Mouse (Mus musculus): ENCODE results near the gene Efcab2.
"Not testable (repeated sequence)": the region's sequence is repeated elsewhere in the genome, so short reads cannot be mapped to it uniquely, and the experiment has no call there.

Gene Efcab2

DNA sequence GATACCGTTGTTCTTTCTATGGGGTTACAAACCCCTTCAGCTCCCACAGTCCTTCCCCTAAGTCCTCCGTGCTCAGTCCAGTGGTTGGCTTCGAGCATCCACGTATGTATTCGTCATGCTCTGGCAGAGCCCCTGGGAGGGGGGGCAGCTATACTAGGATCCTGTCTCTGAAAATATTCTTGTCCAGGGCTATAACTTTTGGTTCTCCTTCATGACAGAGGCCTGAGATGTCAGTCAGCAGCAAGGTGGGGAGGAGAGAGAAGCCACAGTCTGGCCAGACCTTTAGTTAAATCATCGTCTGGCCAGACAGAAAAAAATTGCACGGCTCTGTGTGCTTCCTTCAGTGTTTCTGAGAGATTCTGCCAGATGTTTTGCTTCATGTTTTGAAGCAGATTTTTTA is 5.2 kb upstream of the Efcab2 start:
- DNase-seq (ENCODE audit: extremely low read depth, low read depth, low spot score), result no peak

GRCm38 (mm10) chr1:178401960-178402359 is 3.9 kb upstream of the Efcab2 start:
- DNase-seq (ENCODE audit: extremely low read depth, low read depth, low spot score), result no peak

- no peak for DNase-seq (ENCODE audit: extremely low read depth, low read depth, low spot score)
Observed at GRCm38 (mm10) chr1:178405445-178405911, 407 bp upstream of the Efcab2 start.

GRCm38 (mm10) chr1:178406765-178407645 is 1.1 kb downstream of the Efcab2 start:
- no peak for DNase-seq (ENCODE audit: extremely low read depth, low read depth, low spot score)

GRCm38 (mm10) chr1:178407651-178408050 is 1.8 kb downstream of the Efcab2 start:
- DNase-seq (ENCODE audit: extremely low read depth, low read depth, low spot score), result no peak

- no peak for DNase-seq (ENCODE audit: extremely low read depth, low read depth, low spot score)
Observed at GRCm38 (mm10) chr1:178408901-178409361, 3.0 kb downstream of the Efcab2 start.

- DNase-seq (ENCODE audit: extremely low read depth, low read depth, low spot score), result not testable (repeated sequence)
Observed at GRCm38 (mm10) chr1:178413367-178413766, 7.5 kb downstream of the Efcab2 start.

DNA sequence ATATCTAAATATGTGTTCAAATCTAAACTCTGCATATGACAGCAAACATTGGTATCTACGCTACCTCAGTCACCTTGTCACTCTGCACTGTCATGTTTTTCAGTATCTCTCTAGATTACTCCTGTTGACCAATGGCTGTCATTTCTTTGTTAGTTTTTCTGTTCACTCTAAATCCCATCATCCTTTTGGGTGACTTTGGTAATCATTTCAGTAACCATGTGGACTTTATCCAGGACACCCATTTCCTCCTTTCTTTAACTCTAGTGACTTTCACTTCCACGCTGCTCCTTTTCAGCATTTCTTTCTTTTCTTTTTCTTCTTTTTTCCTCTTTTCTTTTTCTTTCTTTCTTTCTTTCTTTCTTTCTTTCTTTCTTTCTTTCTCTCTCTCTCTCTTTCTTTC is 13.7 kb downstream of the Efcab2 start:
- DNase-seq (ENCODE audit: extremely low read depth, low read depth, low spot score), result no peak

GRCm38 (mm10) chr1:178423662-178424061 is 17.8 kb downstream of the Efcab2 start:
- no peak for DNase-seq (ENCODE audit: extremely low read depth, low read depth, low spot score)

DNA sequence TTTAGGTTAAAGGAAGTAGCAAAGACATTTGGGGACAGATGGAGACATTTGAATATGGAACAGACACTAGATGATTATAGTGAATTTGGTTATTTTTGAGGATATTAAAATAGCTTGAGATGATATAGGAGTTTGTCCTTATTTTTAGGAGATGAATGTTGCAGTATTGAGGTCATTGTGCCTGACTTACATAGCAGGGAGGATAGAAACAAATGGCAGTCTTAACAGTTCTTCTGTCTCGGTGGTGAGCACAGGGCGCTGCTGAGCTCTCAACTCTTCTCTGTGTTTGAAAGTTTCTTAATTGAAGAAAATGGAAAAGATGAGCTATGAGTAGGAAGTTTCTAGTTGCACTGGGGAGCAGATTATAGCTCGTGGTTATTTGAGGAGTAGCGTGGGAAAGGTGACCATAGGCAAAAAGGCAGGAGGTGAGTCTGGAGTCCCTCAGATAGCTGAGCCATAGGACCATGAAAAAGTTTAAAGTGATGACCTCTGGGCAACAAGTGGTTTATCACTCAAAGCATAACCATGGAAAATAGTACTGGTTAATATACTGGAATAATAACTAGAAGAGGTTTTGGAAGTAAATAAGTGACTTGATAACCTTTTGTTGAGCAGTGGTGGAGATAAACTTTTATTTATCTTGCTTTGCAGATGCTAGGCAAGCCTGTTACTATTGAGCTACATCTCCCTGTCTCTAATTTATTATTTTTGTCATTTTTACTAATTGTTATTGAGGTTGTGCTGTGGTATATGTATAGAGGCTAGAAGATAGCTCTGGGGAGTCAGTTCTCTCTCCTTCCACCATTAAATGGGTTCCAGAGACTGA is 25.9 kb downstream of the Efcab2 start:
- DNase-seq (ENCODE audit: extremely low read depth, low read depth, low spot score), result no peak

- DNase-seq (ENCODE audit: extremely low read depth, low read depth, low spot score), result no peak
Observed at GRCm38 (mm10) chr1:178433619-178434018, 27.7 kb downstream of the Efcab2 start.

DNA sequence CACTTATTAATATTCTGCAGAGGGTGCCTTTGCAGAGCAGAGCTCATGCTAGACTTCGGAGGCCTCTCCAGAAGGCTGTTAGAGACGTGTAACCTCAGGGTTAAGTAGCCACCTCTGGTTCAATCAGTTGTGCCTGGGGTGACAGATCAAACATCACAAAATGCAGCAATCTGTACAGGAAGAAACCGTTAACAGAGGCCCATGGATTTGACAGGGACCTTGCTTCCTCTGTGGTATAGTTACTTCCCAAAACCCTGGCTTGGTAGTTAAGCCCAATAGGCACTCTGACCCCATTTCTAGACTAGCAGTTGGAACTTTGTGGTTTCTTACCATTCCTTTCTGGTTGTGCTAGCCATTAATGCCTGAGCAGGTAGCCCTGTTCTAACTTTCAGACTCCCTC is 38.5 kb downstream of the Efcab2 start:
- DNase-seq (ENCODE audit: extremely low read depth, low read depth, low spot score), result no peak

GRCm38 (mm10) chr1:178447036-178447435 is 41.2 kb downstream of the Efcab2 start:
- no peak for DNase-seq (ENCODE audit: extremely low read depth, low read depth, low spot score)

- DNase-seq (ENCODE audit: extremely low read depth, low read depth, low spot score), result no peak
Observed at GRCm38 (mm10) chr1:178448271-178448744, 42.4 kb downstream of the Efcab2 start.

- no peak for DNase-seq (ENCODE audit: extremely low read depth, low read depth, low spot score)
Observed at GRCm38 (mm10) chr1:178449172-178449571, 43.3 kb downstream of the Efcab2 start.

DNA sequence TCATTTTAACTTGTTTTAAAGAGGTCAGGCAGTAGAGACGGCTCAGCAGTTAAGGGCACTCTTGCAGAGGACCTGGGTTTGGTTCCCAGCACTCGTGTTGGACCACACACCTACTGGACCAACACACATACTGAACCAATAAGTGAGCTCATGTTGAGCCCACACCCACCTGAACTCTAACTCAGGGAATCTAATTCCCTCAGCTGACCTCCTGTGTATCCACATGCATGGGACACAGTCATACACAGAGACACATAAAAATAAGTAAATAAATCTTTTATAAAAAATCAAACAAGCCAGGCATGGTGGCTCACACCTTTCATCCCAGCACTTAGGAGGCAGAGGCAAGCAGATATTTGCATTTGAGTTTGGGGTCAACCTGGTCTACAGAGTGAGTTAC is 44.0 kb downstream of the Efcab2 start:
- DNase-seq (ENCODE audit: extremely low read depth, low read depth, low spot score), result no peak

- DNase-seq (ENCODE audit: extremely low read depth, low read depth, low spot score), result no peak
Observed at GRCm38 (mm10) chr1:178454125-178454524, 48.2 kb downstream of the Efcab2 start.

GRCm38 (mm10) chr1:178455120-178455519 is 49.2 kb downstream of the Efcab2 start:
- no peak for DNase-seq (ENCODE audit: extremely low read depth, low read depth, low spot score)

- DNase-seq (ENCODE audit: extremely low read depth, low read depth, low spot score), result no peak
Observed at GRCm38 (mm10) chr1:178458029-178458428, 52.1 kb downstream of the Efcab2 start.

DNA sequence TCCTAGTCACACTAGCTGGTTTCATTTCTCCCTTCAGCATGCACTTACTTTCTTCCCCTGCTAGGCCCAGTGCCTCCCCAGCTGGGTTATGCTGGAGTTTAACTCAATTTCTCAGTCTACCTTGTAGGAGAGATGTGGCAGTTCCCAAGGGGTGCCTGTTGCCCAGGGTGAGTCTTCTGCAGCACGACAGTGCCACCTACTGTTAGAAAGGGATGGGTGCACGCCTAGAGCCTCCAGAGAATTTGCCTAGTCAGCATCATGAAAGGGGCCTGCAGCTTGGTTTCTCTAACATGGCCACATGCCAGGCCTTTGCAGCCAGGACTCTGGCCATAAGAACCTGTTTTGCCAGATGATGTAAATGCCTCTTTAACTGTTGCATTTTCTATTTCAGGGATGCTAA is 57.8 kb downstream of the Efcab2 start:
- DNase-seq (ENCODE audit: extremely low read depth, low read depth, low spot score), result peak; percentile 10

DNA sequence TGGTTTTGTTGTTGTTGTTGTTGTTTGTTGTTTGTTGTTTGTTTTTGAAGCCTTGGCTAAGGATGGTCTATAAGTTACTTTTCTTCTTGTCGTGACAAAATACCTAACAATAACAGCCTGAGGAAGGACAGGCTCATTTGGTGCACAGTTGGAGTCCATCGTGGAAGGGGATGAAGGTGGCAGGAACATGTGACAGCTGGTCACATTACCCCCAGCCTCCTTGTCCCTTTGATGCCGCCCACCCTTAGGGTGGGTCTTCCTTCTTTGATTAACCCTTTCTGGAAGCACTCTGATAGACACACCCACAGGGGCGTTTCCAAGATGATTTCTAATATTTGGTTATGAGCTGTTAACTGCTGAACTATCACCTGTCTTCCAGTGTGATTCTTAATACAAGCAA is 58.3 kb downstream of the Efcab2 start:
- DNase-seq (ENCODE audit: extremely low read depth, low read depth, low spot score), result no peak

DNA sequence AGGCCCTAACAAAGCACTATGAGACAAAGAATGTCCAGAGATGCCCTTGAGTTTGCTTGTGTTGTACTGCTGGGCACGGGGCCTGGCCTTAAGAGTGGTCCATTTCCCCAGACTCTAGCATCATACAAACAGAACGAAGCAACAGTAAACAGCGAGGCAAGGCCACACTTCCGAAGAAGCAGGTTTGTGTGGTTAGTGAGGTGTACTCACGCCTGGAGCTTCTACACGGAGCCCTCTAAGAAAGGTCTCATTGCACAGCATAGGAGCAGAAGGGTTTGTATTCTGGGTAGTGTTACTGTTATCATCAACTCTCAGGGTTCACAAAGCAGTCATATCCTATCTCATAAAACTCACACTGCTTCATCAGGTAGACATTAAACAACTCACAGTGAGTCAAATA is 61.7 kb downstream of the Efcab2 start:
- no peak for DNase-seq (ENCODE audit: extremely low read depth, low read depth, low spot score)
